Mouse (Mus musculus): ENCODE results near the gene Prrc2b.
A peak's percentile ranks its signal among the peaks of the same experiment; 100 is the strongest.

Gene Prrc2b

DNA sequence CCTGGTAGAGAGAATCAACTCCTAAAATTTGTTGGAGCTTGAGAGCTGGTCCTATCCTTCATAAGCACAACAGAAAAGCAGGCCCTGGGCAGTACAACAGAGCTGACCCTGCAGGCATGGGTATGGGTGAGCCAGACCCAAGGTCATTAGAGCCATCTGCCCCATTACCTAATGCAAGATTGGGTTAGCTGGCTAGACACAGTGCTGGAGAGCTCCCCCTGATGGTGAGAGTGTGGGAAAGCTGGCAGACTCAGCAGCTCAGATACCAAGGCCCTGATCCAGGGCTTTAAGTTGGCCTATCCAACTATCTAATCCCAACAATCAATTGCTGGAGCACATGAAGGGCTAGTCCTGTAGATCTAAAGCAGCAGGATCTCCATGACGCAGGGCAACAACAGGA, 131.8 kb downstream of the Prrc2b start:
- DNase-seq (ENCODE audit: low spot score in 2 of 2) = peak; percentile 22 to 62

DNA sequence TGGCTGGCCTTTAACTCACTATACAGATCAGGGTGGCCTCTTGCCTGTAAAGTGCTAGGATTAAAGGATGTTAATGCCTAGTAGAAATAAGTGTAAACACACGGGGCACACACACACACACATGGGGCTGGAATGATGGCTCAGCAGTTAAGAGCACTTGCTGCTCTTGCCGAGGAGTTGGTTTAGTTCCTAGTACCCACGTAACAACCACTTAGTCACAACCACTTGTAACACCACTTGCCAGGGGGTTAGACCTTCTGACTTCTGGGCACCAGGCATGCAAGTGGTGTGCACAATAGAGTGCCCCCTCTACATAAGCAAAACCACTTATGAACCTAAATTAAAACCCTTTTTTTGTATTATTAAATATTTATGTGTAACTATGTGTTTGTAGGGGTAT, 133.1 kb downstream of the Prrc2b start:
- no peak for DNase-seq (ENCODE audit: low spot score in 2 of 2)
